Mouse (Mus musculus) gastrocnemius, postnatal 36 days (tissue): ENCODE measurements at regions not wholly inside any gene's neighbourhood (a gene's known extent, or its start where the extent isn't known, plus 50 kb on each side); places are given as distances from the start of the nearest gene placed in this dataset.
"Not testable (repeated sequence)": the region's sequence is repeated elsewhere in the genome, so short reads cannot be mapped to it uniquely, and the experiment has no call there.

ENCODE experiments used
- DNase-seq, 2 experiments: peaks; one replicate each; pipeline ENCODE4 v3.0.0; 2022
- intact Hi-C: fragments of 180-260 bp; cut with DNase I; formaldehyde crosslinking; loops from one replicate; pipeline ENCODE4 v1.15.1; 2025

GRCm38 (mm10) chr16:86281326-86281725, 379.7 kb upstream of the Adamts5 start:
- intact Hi-C loops: no loop called here

GRCm38 (mm10) chr16:86277031-86277430, 375.4 kb upstream of the Adamts5 start:
- no peak for DNase-seq
- intact Hi-C loops: no loop called here

More at GRCm38 (mm10) chr16:86281326-86281725, 379.7 kb upstream of the Adamts5 start:
- DNase-seq: no peak

GRCm38 (mm10) chr16:86261612-86262011, 360.0 kb upstream of the Adamts5 start:
- no peak for DNase-seq
- intact Hi-C loops: no loop called here

- intact Hi-C loops: no loop called here
- no peak for DNase-seq
Observed at GRCm38 (mm10) chr16:86252630-86253029, 351.0 kb upstream of the Adamts5 start.

- intact Hi-C loops: no loop called here
- no peak for DNase-seq
Observed at GRCm38 (mm10) chr16:86250021-86250420, 348.4 kb upstream of the Adamts5 start.

- intact Hi-C loops: no loop called here
- no peak for DNase-seq
Observed at GRCm38 (mm10) chr16:86244191-86244590, 342.6 kb upstream of the Adamts5 start.

- intact Hi-C loops: no loop called here
- no peak for DNase-seq
Observed at GRCm38 (mm10) chr16:86242766-86243510, 341.3 kb upstream of the Adamts5 start.

GRCm38 (mm10) chr16:86222997-86223396, 321.4 kb upstream of the Adamts5 start:
- intact Hi-C loops: no loop called here

GRCm38 (mm10) chr16:86210547-86210946, 308.9 kb upstream of the Adamts5 start:
- intact Hi-C loops: no loop called here
- no peak for DNase-seq

More at GRCm38 (mm10) chr16:86222997-86223396, 321.4 kb upstream of the Adamts5 start:
- peak; percentile 20 to 24 for DNase-seq

GRCm38 (mm10) chr16:86209319-86209718, 307.7 kb upstream of the Adamts5 start:
- intact Hi-C loops: no loop called here
- no peak for DNase-seq

- no peak for DNase-seq
- intact Hi-C loops: no loop called here
Observed at GRCm38 (mm10) chr16:86189874-86190273, 288.2 kb upstream of the Adamts5 start.

- intact Hi-C loops: no loop called here
- DNase-seq: no peak
Observed at GRCm38 (mm10) chr16:86188966-86189365, 287.3 kb upstream of the Adamts5 start.

- intact Hi-C loops, DNase-seq: not testable (repeated sequence)
Observed at GRCm38 (mm10) chr16:86187609-86188008, 286.0 kb upstream of the Adamts5 start.

GRCm38 (mm10) chr16:86159021-86159815, 257.6 kb upstream of the Adamts5 start:
- peak in 1 of 2 experiments; percentile 29 for DNase-seq

GRCm38 (mm10) chr16:86138171-86138570, 236.5 kb upstream of the Adamts5 start:
- DNase-seq: no peak
- intact Hi-C loops: no loop called here

More at GRCm38 (mm10) chr16:86159021-86159815, 257.6 kb upstream of the Adamts5 start:
- intact Hi-C loops: no loop called here

- intact Hi-C loops: no loop called here
- DNase-seq: no peak
Observed at GRCm38 (mm10) chr16:86136169-86136568, 234.5 kb upstream of the Adamts5 start.

GRCm38 (mm10) chr16:86127391-86127790, 225.8 kb upstream of the Adamts5 start:
- intact Hi-C loops: no loop called here
- DNase-seq: no peak

GRCm38 (mm10) chr16:86124182-86124581, 222.6 kb upstream of the Adamts5 start:
- intact Hi-C loops: no loop called here
- DNase-seq: no peak

- no peak for DNase-seq
- intact Hi-C loops: no loop called here
Observed at GRCm38 (mm10) chr16:86122936-86123335, 221.3 kb upstream of the Adamts5 start.

- intact Hi-C loops: no loop called here
- DNase-seq: no peak
Observed at GRCm38 (mm10) chr16:86117959-86118358, 216.3 kb upstream of the Adamts5 start.

GRCm38 (mm10) chr16:86115587-86116376, 214.2 kb upstream of the Adamts5 start:
- intact Hi-C loops: no loop called here
- no peak for DNase-seq
